Mouse (Mus musculus) forebrain, embryonic 10.5 days (tissue): ENCODE results near the gene Palm. TPM values are rescaled to one million over a fixed set of nuclear protein-coding genes. Genes with fewer than 3 reads are reported as not detected.

Experiments
- DNase-seq: peaks from one replicate; pipeline ENCODE4 v3.0.0-alpha.2; 2017; ENCODE audit warnings: low spot score; ENCODE audit errors: extremely low spot score
- H3K27ac ChIP-seq: fragments of 300-500 bp; sonication (generic); 2 replicates; pipeline ENCODE4 v1.5.1; 2016; ENCODE audit warnings: mild to moderate bottlenecking
- H3K27me3 ChIP-seq: fragments of 300-500 bp; sonication (generic); 2 replicates; pipeline ENCODE4 v1.6.1; 2016; ENCODE audit warnings: mild to moderate bottlenecking; ENCODE audit not compliant: poor library complexity, severe bottlenecking
- H3K36me3 ChIP-seq: fragments of 300-500 bp; sonication (generic); replicated peaks from 2 replicates; pipeline ENCODE4 v1.6.1; 2016; ENCODE audit warnings: mild to moderate bottlenecking, moderate library complexity
- H3K4me1 ChIP-seq: fragments of 300-500 bp; sonication (generic); 2 replicates; pipeline ENCODE4 v1.6.1; 2016
- H3K4me3 ChIP-seq: fragments of 300-500 bp; sonication (generic); 2 replicates; pipeline ENCODE4 v1.5.1; 2016; ENCODE audit warnings: mild to moderate bottlenecking, moderate library complexity
- H3K9me3 ChIP-seq: fragments of 300-500 bp; sonication (generic); 2 replicates; pipeline ENCODE4 v1.6.1; 2016; ENCODE audit warnings: mild to moderate bottlenecking, moderate library complexity
- WGBS: fragments of 180-500 bp; shearing (Covaris S2); methylation state at CpG from one replicate; pipeline ENCODE4 v1.1.7; 2016; 5-methylcytosine and 5-hydroxymethylcytosine counted together
- polyA plus RNA-seq: library from polyadenylated mRNA; unstranded; fragments of >200 nt; fragmentation: Nextera tagmentation; extraction: Ambion mirVana; gene quantifications from 2 replicates; pipeline ENCODE4 v1.2.1, GENCODE M21; 2016

The Palm gene
- polyA plus RNA-seq, 1 experiment from 2014 or later, result 119 TPM

- Histone ChIP-seq H3K27me3 (no peaks in the 10 kb centered on the region), H3K27ac (peak overlapping the region; percentile 63), H3K4me3 (peak overlapping the region; percentile 8; the same call in 1 of the 2 replicates), H3K9me3 (no peaks in the 10 kb centered on the region), H3K36me3 (peaks cover 33% of the 10 kb centered on the region), H3K4me1 (peaks cover 18% of the 10 kb centered on the region)
- DNase-seq, result no peak
- WGBS, result 34% methylated on average over 17 of the region's 17 CpGs
Observed at GRCm38 (mm10) chr10:79822372-79822771, 29.0 kb downstream of the Palm start.

DNA sequence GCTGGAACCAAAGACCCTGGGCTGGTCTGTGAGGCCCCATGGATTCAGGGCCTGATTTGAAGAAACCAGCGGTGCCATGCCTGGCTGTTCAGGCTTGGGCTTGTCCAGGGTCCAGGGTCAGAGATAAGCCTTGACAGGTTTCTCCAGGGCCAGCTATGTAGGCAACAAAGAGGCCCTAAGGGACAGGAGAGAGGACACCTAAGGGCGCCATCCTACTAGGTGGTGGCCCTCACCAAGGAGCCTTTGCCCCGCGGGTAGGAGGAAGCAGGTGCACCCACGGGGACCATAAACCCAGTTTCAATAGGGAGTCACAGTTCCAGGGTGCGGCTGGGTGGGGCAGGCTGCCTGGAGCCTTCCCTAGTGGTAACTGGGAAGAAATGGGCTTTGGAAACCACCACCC is 29.6 kb downstream of the Palm start:
- H3K27ac ChIP-seq, result 0 out of 2 replicates have a peak overlapping the region, but pooled peaks have one; percentile 22

GRCm38 (mm10) chr10:79824413-79824812 is 31.0 kb downstream of the Palm start:
- no peaks in the 10 kb centered on the region for H3K9me3 ChIP-seq
- peaks cover 16% of the 10 kb centered on the region for H3K36me3 ChIP-seq
- H3K4me1 ChIP-seq, result peaks cover 15% of the 10 kb centered on the region
- DNase-seq, result no peak
- no peaks in the 10 kb centered on the region for H3K27me3 ChIP-seq
- no peak overlapping the region for H3K27ac ChIP-seq
- H3K4me3 ChIP-seq, result no peak overlapping the region
- 77% methylated on average over 6 of the region's 6 CpGs for WGBS

More for the DNA sequence above, 29.6 kb downstream of the Palm start:
- Histone ChIP-seq H3K36me3 (peaks cover 30% of the 10 kb centered on the region), H3K9me3 (no peaks in the 10 kb centered on the region), H3K4me1 (peaks cover 18% of the 10 kb centered on the region), H3K27me3 (no peaks in the 10 kb centered on the region), H3K4me3 (no peak overlapping the region)
- WGBS, result 77% methylated on average over 6 of the region's 6 CpGs
- DNase-seq, result no peak

GRCm38 (mm10) chr10:79831583-79831982 is 38.2 kb downstream of the Palm start:
- H3K27ac ChIP-seq, result no peak overlapping the region
- H3K9me3 ChIP-seq, result no peaks in the 10 kb centered on the region
- no peak overlapping the region for H3K4me3 ChIP-seq
- no peaks in the 10 kb centered on the region for H3K36me3 ChIP-seq
- DNase-seq, result no peak
- H3K4me1 ChIP-seq, result peaks cover 7% of the 10 kb centered on the region; the same call in 1 of the 2 replicates
- 94% methylated on average over 3 of the region's 3 CpGs for WGBS
- no peaks in the 10 kb centered on the region for H3K27me3 ChIP-seq

DNA sequence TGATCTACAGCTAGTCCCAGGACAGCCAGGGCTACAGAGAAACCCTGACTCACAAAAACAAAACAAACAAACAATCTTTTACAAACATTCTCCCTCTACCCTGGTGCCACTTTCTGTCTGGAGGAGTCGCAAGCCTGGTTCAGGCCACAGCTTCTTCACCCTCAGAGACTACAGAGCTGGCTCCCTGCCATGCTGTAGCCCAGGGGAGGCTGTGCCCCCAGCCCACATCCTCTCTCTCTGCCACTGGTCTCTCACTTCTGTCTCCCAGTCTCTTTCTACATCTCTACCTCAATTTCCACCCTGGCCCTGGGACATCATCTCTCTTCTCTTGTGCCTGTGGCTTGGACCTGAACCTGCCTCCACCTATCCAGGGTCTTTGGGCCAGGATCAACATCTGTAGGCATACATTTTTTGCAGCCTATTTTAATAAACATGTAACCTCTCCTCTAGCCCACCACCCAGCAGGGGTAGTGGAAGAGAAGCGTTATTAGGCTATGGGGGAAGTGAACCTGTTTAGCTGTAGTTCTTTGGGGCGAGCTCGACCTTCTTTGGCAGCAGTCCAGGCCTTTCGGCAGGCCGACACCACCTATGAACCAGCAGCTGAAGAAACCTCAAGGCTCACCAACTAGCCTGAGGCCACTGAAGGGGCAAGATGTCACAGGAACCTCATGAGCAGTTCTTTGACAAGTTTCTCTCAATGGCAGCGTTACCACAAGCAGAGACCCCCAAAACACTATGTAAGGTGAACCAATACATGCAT is 38.8 kb downstream of the Palm start:
- Histone ChIP-seq H3K36me3 (no peaks in the 10 kb centered on the region), H3K27me3 (no peaks in the 10 kb centered on the region), H3K4me3 (no peak overlapping the region), H3K27ac (no peak overlapping the region), H3K9me3 (no peaks in the 10 kb centered on the region), H3K4me1 (peaks cover 7% of the 10 kb centered on the region; the same call in 1 of the 2 replicates)
- DNase-seq, result no peak
- WGBS, result 88% methylated on average over 7 of the region's 7 CpGs

DNA sequence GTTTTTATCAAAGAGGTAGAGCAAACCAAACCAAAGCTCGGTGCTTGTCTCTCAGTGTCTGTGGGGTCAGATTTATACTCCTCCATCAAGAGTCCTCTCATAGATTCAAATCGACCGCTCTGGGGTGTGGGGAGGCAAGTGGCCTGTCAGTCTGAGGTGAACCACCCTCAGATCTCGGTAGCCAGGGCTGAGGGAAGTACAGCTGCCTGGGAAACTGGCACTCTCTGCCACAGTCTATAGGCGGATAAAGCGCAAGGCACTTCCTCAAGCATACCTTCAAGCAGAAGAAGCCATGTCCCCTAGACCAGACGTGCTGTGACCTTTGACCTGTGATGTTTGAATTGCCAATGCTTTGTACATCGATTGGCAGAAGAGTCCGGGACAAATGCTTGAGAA is 39.4 kb downstream of the Palm start:
- DNase-seq, result no peak
- no peak overlapping the region for H3K27ac ChIP-seq
- H3K27me3 ChIP-seq, result no peaks in the 10 kb centered on the region
- H3K4me1 ChIP-seq, result peaks cover 7% of the 10 kb centered on the region; the same call in 1 of the 2 replicates
- H3K4me3 ChIP-seq, result no peak overlapping the region
- no peaks in the 10 kb centered on the region for H3K36me3 ChIP-seq
- 79% methylated on average over 9 of the region's 9 CpGs for WGBS
- no peaks in the 10 kb centered on the region for H3K9me3 ChIP-seq

- 28% methylated on average over 9 of the region's 9 CpGs for WGBS
- H3K9me3 ChIP-seq, result no peaks in the 10 kb centered on the region
- H3K36me3 ChIP-seq, result no peaks in the 10 kb centered on the region
- H3K4me3 ChIP-seq, result no peak overlapping the region; the same call in 1 of the 2 replicates
- H3K27me3 ChIP-seq, result no peaks in the 10 kb centered on the region
- H3K27ac ChIP-seq, result no peak overlapping the region
- H3K4me1 ChIP-seq, result peaks cover 7% of the 10 kb centered on the region; the same call in 1 of the 2 replicates
- DNase-seq, result peak; percentile 82
Observed at GRCm38 (mm10) chr10:79834769-79835398, 41.5 kb downstream of the Palm start.

- DNase-seq, result no peak
- WGBS, result 93% methylated on average over 3 of the region's 3 CpGs
- Histone ChIP-seq H3K4me3 (no peak overlapping the region), H3K27me3 (no peaks in the 10 kb centered on the region), H3K9me3 (no peaks in the 10 kb centered on the region), H3K4me1 (peaks cover 24% of the 10 kb centered on the region), H3K36me3 (no peaks in the 10 kb centered on the region), H3K27ac (no peak overlapping the region)
Observed at GRCm38 (mm10) chr10:79836918-79837317, 43.5 kb downstream of the Palm start.

DNA sequence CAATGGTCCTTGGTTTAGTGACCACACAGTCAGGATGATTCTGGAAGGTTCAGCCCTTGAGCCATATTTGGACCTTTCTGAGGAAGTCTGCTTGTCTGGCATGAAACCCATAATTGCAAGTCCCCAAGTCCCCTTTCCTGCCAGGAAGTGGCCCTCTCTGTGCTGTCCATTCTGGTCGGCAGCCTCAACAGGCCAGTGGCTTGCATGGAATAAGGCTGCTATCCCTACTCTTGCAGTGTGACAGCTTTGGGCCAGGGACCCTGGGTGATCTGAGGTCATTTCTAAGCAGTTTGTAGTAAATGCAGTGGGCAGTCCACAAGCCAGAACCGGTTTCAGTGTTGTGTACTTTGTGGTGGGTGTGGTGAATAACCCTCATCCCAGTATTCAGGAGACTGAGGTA is 44.8 kb downstream of the Palm start:
- no peaks in the 10 kb centered on the region for H3K27me3 ChIP-seq
- no peak for DNase-seq
- peaks cover 35% of the 10 kb centered on the region for H3K4me1 ChIP-seq
- no peaks in the 10 kb centered on the region for H3K9me3 ChIP-seq
- H3K4me3 ChIP-seq, result no peak overlapping the region
- H3K36me3 ChIP-seq, result no peaks in the 10 kb centered on the region
- H3K27ac ChIP-seq, result no peak overlapping the region
- 82% methylated on average over 2 of the region's 2 CpGs for WGBS

DNA sequence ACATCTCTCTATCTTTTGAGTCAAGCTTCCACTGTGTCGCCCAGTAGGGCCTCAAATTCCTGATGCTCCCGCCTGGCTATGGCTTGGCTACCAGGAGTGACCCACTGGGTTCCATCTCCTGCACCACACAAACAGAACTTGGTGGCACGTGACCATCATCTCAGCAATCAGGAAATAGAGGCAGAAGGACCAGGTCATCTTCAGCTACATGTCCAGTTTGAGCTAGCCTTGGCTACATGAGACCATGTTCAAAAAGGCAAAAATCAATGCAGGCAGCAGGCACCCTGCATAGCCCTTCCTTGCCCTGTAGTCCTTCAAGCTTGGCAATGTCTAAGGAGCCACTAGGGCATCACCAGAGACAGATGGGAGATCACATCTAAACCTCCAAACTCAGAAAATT is 46.7 kb downstream of the Palm start:
- WGBS, result 92% methylated on average over 3 of the region's 3 CpGs
- peak overlapping the region; percentile 47; the same call in 1 of the 2 replicates for H3K4me3 ChIP-seq

GRCm38 (mm10) chr10:79840644-79841551 is 47.5 kb downstream of the Palm start:
- Histone ChIP-seq H3K36me3 (no peaks in the 10 kb centered on the region), H3K27me3 (no peaks in the 10 kb centered on the region), H3K9me3 (no peaks in the 10 kb centered on the region), H3K4me3 (peak overlapping the region; percentile 47), H3K4me1 (peaks cover 39% of the 10 kb centered on the region), H3K27ac (peak overlapping the region; percentile 88)
- DNase-seq, result peak; percentile 67
- WGBS, result under 1% methylated on average over 24 of the region's 24 CpGs

More for the DNA sequence above, 46.7 kb downstream of the Palm start:
- H3K9me3 ChIP-seq, result no peaks in the 10 kb centered on the region
- no peak for DNase-seq
- H3K36me3 ChIP-seq, result no peaks in the 10 kb centered on the region
- peaks cover 37% of the 10 kb centered on the region for H3K4me1 ChIP-seq
- H3K27me3 ChIP-seq, result no peaks in the 10 kb centered on the region
- H3K27ac ChIP-seq, result peak overlapping the region; percentile 88

GRCm38 (mm10) chr10:79842322-79842721 is 49.0 kb downstream of the Palm start:
- 77% methylated on average over 3 of the region's 3 CpGs for WGBS
- no peaks in the 10 kb centered on the region for H3K36me3 ChIP-seq
- DNase-seq, result no peak
- H3K9me3 ChIP-seq, result no peaks in the 10 kb centered on the region
- peak overlapping the region; percentile 26 for H3K27ac ChIP-seq
- H3K4me1 ChIP-seq, result peaks cover 43% of the 10 kb centered on the region
- H3K4me3 ChIP-seq, result no peak overlapping the region
- no peaks in the 10 kb centered on the region for H3K27me3 ChIP-seq
